Mouse (Mus musculus): ENCODE measurements around the gene Lbhd2. TPM values are rescaled to one million over a fixed set of nuclear protein-coding genes. Genes with fewer than 3 reads are reported as not detected.

The Lbhd2 gene
- polyA plus RNA-seq, 1 experiment from 2014 or later: 2.0 TPM

- peaks cover 9% of the 10 kb centered on the region; the same call in 1 of the 2 replicates for H3K27me3 ChIP-seq (replicated peaks)
- ATAC-seq: no peak
These were observed 49.3 kb downstream of the Lbhd2 start for GRCm38 (mm10) chr12:111455860-111456259.

GRCm38 (mm10) chr12:111457742-111458141 is 51.1 kb downstream of the Lbhd2 start:
- WGBS: 88% methylated on average over 1 of the region's 1 CpGs
- Histone ChIP-seq H3K27ac (no peak overlapping the region), H3K4me3 (replicated peaks) (no peak overlapping the region), H3K4me2 (replicated peaks) (no peak overlapping the region), H3K4me1 (replicated peaks) (peaks cover 35% of the 10 kb centered on the region), H3K36me3 (no peaks in the 10 kb centered on the region), H3K9me3 (no peaks in the 10 kb centered on the region), H3K27me3 (replicated peaks) (peaks cover 10% of the 10 kb centered on the region; the same call in 1 of the 2 replicates), H3K9ac (no peak overlapping the region)
- ATAC-seq: no peak

More at GRCm38 (mm10) chr12:111455860-111456259, 49.3 kb downstream of the Lbhd2 start:
- no peak overlapping the region for H3K9ac ChIP-seq
- H3K4me1 ChIP-seq (replicated peaks): peaks cover 28% of the 10 kb centered on the region
- no peaks in the 10 kb centered on the region for H3K36me3 ChIP-seq
- WGBS: 63% methylated on average over 8 of the region's 8 CpGs
- no peak overlapping the region for H3K27ac ChIP-seq
- no peak overlapping the region for H3K4me3 ChIP-seq (replicated peaks)
- no peaks in the 10 kb centered on the region for H3K9me3 ChIP-seq
- no peak overlapping the region for H3K4me2 ChIP-seq (replicated peaks)

Other genes with a start within 250 kb of the Lbhd2 start
- gene Traf3, start 240.4 kb upstream of the Lbhd2 start, polyA plus RNA-seq (2015; fragmentation: Nextera tagmentation; extraction: Ambion mirVana): 6.9 and 7.8 TPM in 2 replicates
- not detected in 2 replicates for gene 4930595D18Rik, start 222.3 kb upstream of the Lbhd2 start, polyA plus RNA-seq (2015; fragmentation: Nextera tagmentation; extraction: Ambion mirVana)
- gene Amn, start 135.7 kb upstream of the Lbhd2 start, polyA plus RNA-seq (2015; fragmentation: Nextera tagmentation; extraction: Ambion mirVana): 127 and 149 TPM in 2 replicates
- gene Cdc42bpb, start 29.1 kb upstream of the Lbhd2 start, polyA plus RNA-seq (2015; fragmentation: Nextera tagmentation; extraction: Ambion mirVana): 31.8 and 33.9 TPM in 2 replicates
- 11.1 and 11.5 TPM in 2 replicates for gene Exoc3l4, start 10.2 kb downstream of the Lbhd2 start, polyA plus RNA-seq (2015; fragmentation: Nextera tagmentation; extraction: Ambion mirVana)
- gene Tnfaip2, start 35.7 kb downstream of the Lbhd2 start, polyA plus RNA-seq (2015; fragmentation: Nextera tagmentation; extraction: Ambion mirVana): 4.9 and 5.7 TPM in 2 replicates
- gene Gm266, start 79.0 kb downstream of the Lbhd2 start, polyA plus RNA-seq (2015; fragmentation: Nextera tagmentation; extraction: Ambion mirVana): 17.7 and 19.9 TPM in 2 replicates
- 574 and 692 TPM in 2 replicates for gene Eif5, start 131.2 kb downstream of the Lbhd2 start, polyA plus RNA-seq (2015; fragmentation: Nextera tagmentation; extraction: Ambion mirVana)
- gene Mark3, start 167.7 kb downstream of the Lbhd2 start, polyA plus RNA-seq (2015; fragmentation: Nextera tagmentation; extraction: Ambion mirVana): 22.4 and 30.5 TPM in 2 replicates

Measured in intestine, embryonic 15.5 days (tissue).